In genomic region chr7:105480081-105480480, GRCm38 (mm10) we compare ENCODE assay signal across 10 mouse cellular contexts. TPM values are rescaled to one million over a fixed set of nuclear protein-coding genes. Genes with fewer than 3 reads are reported as not detected.
DNase-seq lines count a peak whose midpoint lies in the region; ATAC-seq and TF ChIP-seq lines count a peak whose summit lies in the region.
"Had no signal": no experiment of that assay in that cellular context is flagged by ENCODE, and none has a peak within 500 bp of the region (broad histone marks: within the 10 kb centered on the region; RNA-seq: fewer than 3 reads in every experiment).

No protein-coding gene starts in this region.

- H3K4me3 ChIP-seq in forebrain, embryonic 14.5 days (ENCODE audit: low read depth, low read length): no peak overlapping the region
- H3K4me3 ChIP-seq in forebrain, embryonic 12.5 days (replicated peaks): no peak overlapping the region
- no peak overlapping the region for H3K4me3 ChIP-seq in left cerebral cortex, adult 2 months
- H3K4me3 ChIP-seq in embryonic facial prominence, embryonic 15.5 days (replicated peaks): peak overlapping the region; percentile 61
- H3K4me3 ChIP-seq in neural tube, embryonic 13.5 days: no peak overlapping the region

- no peaks in the 10 kb centered on the region for H3K27me3 ChIP-seq in forebrain, embryonic 14.5 days (replicated peaks; ENCODE audit: control insufficient read depth, insufficient read depth, low read length)
- H3K27me3 ChIP-seq in forebrain, embryonic 12.5 days: peaks cover 19% of the 10 kb centered on the region
- H3K27me3 ChIP-seq in embryonic facial prominence, embryonic 15.5 days: no peaks in the 10 kb centered on the region
- 0 out of 2 replicates have a peak, but pooled peaks cover 11% of the 10 kb centered on the region for H3K27me3 ChIP-seq in neural tube, embryonic 13.5 days

- peaks cover 13% of the 10 kb centered on the region; the same call in 1 of the 2 replicates for H3K4me1 ChIP-seq in forebrain, embryonic 14.5 days (ENCODE audit: control insufficient read depth, insufficient read depth, low read length)
- peaks cover 29% of the 10 kb centered on the region for H3K4me1 ChIP-seq in forebrain, embryonic 12.5 days
- H3K4me1 ChIP-seq in embryonic facial prominence, embryonic 15.5 days: peaks cover 31% of the 10 kb centered on the region
- H3K4me1 ChIP-seq in neural tube, embryonic 13.5 days (replicated peaks): peaks cover 38% of the 10 kb centered on the region

- intact Hi-C loops in left cerebral cortex, adult 2 months (cut with DNase I): no loop called here
- intact Hi-C loops in left cerebral cortex, postnatal 4 days (cut with DNase I): no loop called here

- H3K9me3 ChIP-seq in forebrain, embryonic 14.5 days (replicated peaks; ENCODE audit: control insufficient read depth, low read length): no peaks in the 10 kb centered on the region
- H3K9me3 ChIP-seq in forebrain, embryonic 12.5 days: no peaks in the 10 kb centered on the region
- no peaks in the 10 kb centered on the region for H3K9me3 ChIP-seq in embryonic facial prominence, embryonic 15.5 days (replicated peaks)
- no peaks in the 10 kb centered on the region for H3K9me3 ChIP-seq in neural tube, embryonic 13.5 days
- H3K9me3 ChIP-seq: forebrain, embryonic 10.5 days had no signal

- H3K9ac ChIP-seq in forebrain, embryonic 14.5 days (ENCODE audit: low read length): no peak overlapping the region
- H3K9ac ChIP-seq in forebrain, embryonic 12.5 days: no peak overlapping the region
- H3K9ac ChIP-seq in embryonic facial prominence, embryonic 15.5 days: no peak overlapping the region
- 0 out of 2 replicates have a peak overlapping the region, but pooled peaks have one; percentile 82 for H3K9ac ChIP-seq in neural tube, embryonic 13.5 days

- ATAC-seq in forebrain, embryonic 14.5 days: no peak
- ATAC-seq in forebrain, embryonic 12.5 days (ENCODE audit: low FRiP score): no peak
- ATAC-seq in embryonic facial prominence, embryonic 15.5 days (ENCODE audit: insufficient number of reproducible peaks, low FRiP score, low TSS enrichment, low read depth): no peak
- ATAC-seq in neural tube, embryonic 13.5 days (ENCODE audit: low read depth): no peak

- TF ChIP-seq CTCF in left cerebral cortex, adult 2 months (IDR thresholded peaks at IDR 0.05): no peak

- peak overlapping the region; percentile 7; the same call in 1 of the 2 replicates for H3K4me2 ChIP-seq in forebrain, embryonic 14.5 days (ENCODE audit: low read length)
- H3K4me2 ChIP-seq in forebrain, embryonic 12.5 days: no peak overlapping the region
- H3K4me2 ChIP-seq in embryonic facial prominence, embryonic 15.5 days (replicated peaks): peak overlapping the region; percentile 85
- H3K4me2 ChIP-seq in neural tube, embryonic 13.5 days: peak overlapping the region; percentile 87

- 38% methylated on average over 5 of the region's 5 CpGs for WGBS in forebrain, embryonic 14.5 days
- 52% methylated on average over 5 of the region's 5 CpGs for WGBS in forebrain, embryonic 12.5 days
- 50% methylated on average over 5 of the region's 5 CpGs for WGBS in embryonic facial prominence, embryonic 15.5 days
- WGBS in neural tube, embryonic 13.5 days: 43% methylated on average over 5 of the region's 5 CpGs

- H3K36me3 ChIP-seq in forebrain, embryonic 14.5 days (ENCODE audit: control insufficient read depth, insufficient read depth, low read length): no peaks in the 10 kb centered on the region
- H3K36me3 ChIP-seq in forebrain, embryonic 12.5 days (replicated peaks): no peaks in the 10 kb centered on the region
- no peaks in the 10 kb centered on the region for H3K36me3 ChIP-seq in embryonic facial prominence, embryonic 15.5 days
- no peaks in the 10 kb centered on the region for H3K36me3 ChIP-seq in neural tube, embryonic 13.5 days
- H3K36me3 ChIP-seq: forebrain, embryonic 10.5 days had no signal

- DNase-seq in forebrain, embryonic 14.5 days (ENCODE audit: low spot score): peak; percentile 42
- no peak for DNase-seq in left cerebral cortex, adult 2 months (ENCODE audit: extremely low spot score in 1 of 2, low spot score in 2 of 2)
- DNase-seq in left cerebral cortex, postnatal 4 days: no peak
- DNase-seq in frontal cortex, postnatal 10 days (ENCODE audit: low spot score in 2 of 2): no peak
- DNase-seq in layer of hippocampus, adult 8-10 months (ENCODE audit: low spot score in 2 of 2): no peak
- DNase-seq: B cell, adult 2 months had no signal

- H3K27ac ChIP-seq in forebrain, embryonic 14.5 days (ENCODE audit: low read depth, low read length): no peak overlapping the region
- H3K27ac ChIP-seq in forebrain, embryonic 12.5 days: no peak overlapping the region
- H3K27ac ChIP-seq in left cerebral cortex, adult 2 months: peak overlapping the region; percentile 99
- H3K27ac ChIP-seq in embryonic facial prominence, embryonic 15.5 days (replicated peaks): peak overlapping the region; percentile 95
- peak overlapping the region; percentile 49; the same call in 1 of the 2 replicates for H3K27ac ChIP-seq in neural tube, embryonic 13.5 days (replicated peaks)

RNA-seq across cellular contexts. Expression of gene Cavin3, which starts 2.0 kb away (rescaled TPM):
- polyA plus RNA-seq in forebrain, embryonic 14.5 days (2014; fragmentation: Nextera tagmentation; extraction: Ambion mirVana): 28.6 and 31.3 TPM in 2 replicates
- 20.2 and 24.7 TPM in 2 replicates for polyA plus RNA-seq in forebrain, embryonic 12.5 days (2016; fragmentation: Nextera tagmentation; extraction: Ambion mirVana)
- total RNA-seq in left cerebral cortex, adult 2 months (2021): 10 to 100 TPM; 17.9 to 18.7 TPM
- total RNA-seq in left cerebral cortex, postnatal 4 days (2021): 10 to 100 TPM; 11.7 to 13.8 TPM
- polyA plus RNA-seq in embryonic facial prominence, embryonic 15.5 days (2015; fragmentation: Nextera tagmentation; extraction: Ambion mirVana): 150 and 156 TPM in 2 replicates
- polyA plus RNA-seq in neural tube, embryonic 13.5 days (2015; fragmentation: Nextera tagmentation; extraction: Ambion mirVana): 30.8 and 31.6 TPM in 2 replicates
- 10 to 100 TPM; 11.0 to 14.1 (median 12.4) TPM for total RNA-seq in layer of hippocampus, adult 8-10 months (2022)

RNA-seq across cellular contexts. Expression of gene Cckbr, which starts 54.5 kb away (rescaled TPM):
- 1.1 and 1.6 TPM in 2 replicates for polyA plus RNA-seq in forebrain, embryonic 14.5 days (2014; fragmentation: Nextera tagmentation; extraction: Ambion mirVana)
- polyA plus RNA-seq in forebrain, embryonic 12.5 days (2016; fragmentation: Nextera tagmentation; extraction: Ambion mirVana): 0.38 and 0.70 TPM in 2 replicates
- 10 to 100 TPM; 64.9 to 65.5 TPM for total RNA-seq in left cerebral cortex, adult 2 months (2021)
- 1 to 10 TPM; 4.2 to 6.1 TPM for total RNA-seq in left cerebral cortex, postnatal 4 days (2021)
- polyA plus RNA-seq in embryonic facial prominence, embryonic 15.5 days (2015; fragmentation: Nextera tagmentation; extraction: Ambion mirVana): 0.48 and 0.49 TPM in 2 replicates
- 2.1 and 2.5 TPM in 2 replicates for polyA plus RNA-seq in neural tube, embryonic 13.5 days (2015; fragmentation: Nextera tagmentation; extraction: Ambion mirVana)
- 10 to 100 TPM in 1 of 4 experiments, 1 to 10 TPM in 3; 8.6 to 10.8 (median 9.4) TPM for total RNA-seq in layer of hippocampus, adult 8-10 months (2022)

Comparison
In these comparisons a context has a peak if more than half of its experiments do, and no peak if none do; other contexts are left out.
1. H3K27ac ChIP-seq: peak in left cerebral cortex, adult 2 months (single experiment), embryonic facial prominence, embryonic 15.5 days (single experiment) and neural tube, embryonic 13.5 days (single experiment); none in forebrain, embryonic 14.5 days (single experiment) and forebrain, embryonic 12.5 days (single experiment).